Mouse (Mus musculus) heart, postnatal 0 days (tissue): ENCODE data around the gene Xxylt1. TPM values are rescaled to one million over a fixed set of nuclear protein-coding genes. Genes with fewer than 3 reads are reported as not detected.
A peak's percentile ranks its signal among the peaks of the same experiment; 100 is the strongest.

Experiments used
- ATAC-seq: fragments of 200-750 bp; cut with Nextera tagmentation; 2 replicates; pipeline ENCODE4 v1.8.0; 2017; ENCODE audit warnings: low read depth, moderate number of reproducible peaks, moderate library complexity; ENCODE audit not compliant: insufficient read depth
- DNase-seq: peaks from one replicate; pipeline ENCODE4 v3.0.0-alpha.2; 2016; ENCODE audit warnings: low spot score
- H3K27ac ChIP-seq: fragments of 300-500 bp; sonication (generic); 2 replicates; pipeline ENCODE4 v1.5.1; 2014; ENCODE audit warnings: low read depth, mild to moderate bottlenecking
- H3K27me3 ChIP-seq: fragments of 300-500 bp; sonication (generic); 2 replicates; pipeline ENCODE4 v1.6.1; 2014; ENCODE audit warnings: low read length, mixed read lengths; ENCODE audit not compliant: control insufficient read depth, insufficient read depth
- H3K36me3 ChIP-seq: fragments of 300-500 bp; sonication (generic); replicated peaks from 2 replicates; pipeline ENCODE4 v1.6.1; 2014; ENCODE audit warnings: low read length, mixed read lengths; ENCODE audit not compliant: control insufficient read depth, insufficient read depth
- H3K4me1 ChIP-seq: fragments of 300-500 bp; sonication (generic); 2 replicates; pipeline ENCODE4 v1.6.1; 2014; ENCODE audit warnings: antibody characterized with exemption; ENCODE audit not compliant: control insufficient read depth, insufficient read depth
- H3K4me2 ChIP-seq: fragments of 300-500 bp; sonication (generic); 2 replicates; pipeline ENCODE4 v1.6.1; 2014; ENCODE audit warnings: low read depth, mild to moderate bottlenecking, low read length, moderate library complexity
- H3K4me3 ChIP-seq: fragments of 300-500 bp; sonication (generic); 2 replicates; pipeline ENCODE4 v1.5.1; 2014; ENCODE audit warnings: low read depth, low read length
- H3K9ac ChIP-seq: fragments of 300-500 bp; sonication (generic); replicated peaks from 2 replicates; pipeline ENCODE4 v1.6.1; 2014; ENCODE audit warnings: low read depth, low read length, mixed read lengths
- H3K9me3 ChIP-seq: fragments of 300-500 bp; sonication (generic); replicated peaks from 2 replicates; pipeline ENCODE4 v1.6.1; 2016; ENCODE audit warnings: low read length; ENCODE audit not compliant: control insufficient read depth
- CTCF ChIP-seq: IDR thresholded peaks from 2 replicates; pipeline ENCODE4 v1.5.1; 2016; ENCODE audit warnings: antibody characterized with exemption, control low read depth, low read depth
- EP300 ChIP-seq: IDR thresholded peaks from 2 replicates; pipeline ENCODE4 v1.6.1; 2016; ENCODE audit warnings: antibody characterized with exemption, low read depth
- WGBS: fragments of 180-500 bp; shearing (Covaris S2); extraction: QIAGEN DNeasy Blood & Tissue Kit; methylation state at CpG from one replicate; pipeline ENCODE4 v1.1.7; 2014; 5-methylcytosine and 5-hydroxymethylcytosine counted together
- polyA plus RNA-seq: library from polyadenylated mRNA; unstranded; fragments of >200 nt; fragmentation: Nextera tagmentation; extraction: Ambion mirVana; gene quantifications from 2 replicates; pipeline ENCODE4 v1.2.1, GENCODE M21; 2015
- total RNA-seq: library from RNA; depleted of rRNA; stranded (reverse); fragments of >200 nt; gene quantifications from 2 replicates; pipeline ENCODE4 v1.2.3, GENCODE M21; 2014; ENCODE audit warnings: low replicate concordance

Gene Xxylt1
- total and polyA plus RNA-seq, 2 experiments from 2014 or later = 5.9 to 16.2 TPM

- no peak for TF ChIP-seq CTCF
- no peak for TF ChIP-seq EP300
- H3K27me3 ChIP-seq = no peaks in the 10 kb centered on the region
- H3K4me2 ChIP-seq = no peak overlapping the region
- H3K4me3 ChIP-seq = no peak overlapping the region
- H3K27ac ChIP-seq = peak overlapping the region; percentile 47
- 64% methylated on average over 17 of the region's 17 CpGs for whole genome bisulfite sequencing
- ATAC-seq (no peak), DNase-seq (no peak)
- no peaks in the 10 kb centered on the region for H3K9me3 ChIP-seq
- H3K36me3 ChIP-seq = no peaks in the 10 kb centered on the region
- H3K9ac ChIP-seq = no peak overlapping the region
- H3K4me1 ChIP-seq = peaks cover 5% of the 10 kb centered on the region; the same call in 1 of the 2 replicates
Measured at GRCm38 (mm10) chr16:30984826-30985545, 96.2 kb downstream of the Xxylt1 start.

- no peak overlapping the region for H3K9ac ChIP-seq
- H3K4me3 ChIP-seq = no peak overlapping the region
- DNase-seq = no peak
- no peaks in the 10 kb centered on the region for H3K27me3 ChIP-seq
- no peak for ATAC-seq
- H3K36me3 ChIP-seq = no peaks in the 10 kb centered on the region
- peaks cover 5% of the 10 kb centered on the region; the same call in 1 of the 2 replicates for H3K4me1 ChIP-seq
- H3K4me2 ChIP-seq = no peak overlapping the region
- H3K9me3 ChIP-seq = no peaks in the 10 kb centered on the region
- 88% methylated on average over 5 of the region's 5 CpGs for WGBS
- no peak for TF ChIP-seq EP300
- TF ChIP-seq CTCF = no peak
- H3K27ac ChIP-seq = no peak overlapping the region
Measured at GRCm38 (mm10) chr16:30984101-30984500, 97.1 kb downstream of the Xxylt1 start.

GRCm38 (mm10) chr16:30983699-30984098, 97.5 kb downstream of the Xxylt1 start:
- H3K4me3 ChIP-seq = no peak overlapping the region
- WGBS = 72% methylated on average over 6 of the region's 6 CpGs
- DNase-seq = no peak

GRCm38 (mm10) chr16:30983281-30983680, 98.0 kb downstream of the Xxylt1 start:
- DNase-seq (no peak), ATAC-seq (no peak)
- no peak for TF ChIP-seq CTCF
- TF ChIP-seq EP300 = no peak
- Histone ChIP-seq H3K27ac (no peak overlapping the region), H3K9me3 (no peaks in the 10 kb centered on the region), H3K4me3 (no peak overlapping the region), H3K27me3 (no peaks in the 10 kb centered on the region), H3K36me3 (no peaks in the 10 kb centered on the region), H3K9ac (no peak overlapping the region), H3K4me2 (no peak overlapping the region), H3K4me1 (peaks cover 5% of the 10 kb centered on the region; the same call in 1 of the 2 replicates)
- 68% methylated on average over 4 of the region's 4 CpGs for WGBS

More at GRCm38 (mm10) chr16:30983699-30984098, 97.5 kb downstream of the Xxylt1 start:
- Histone ChIP-seq H3K4me2 (no peak overlapping the region), H3K27me3 (no peaks in the 10 kb centered on the region), H3K36me3 (no peaks in the 10 kb centered on the region), H3K9me3 (no peaks in the 10 kb centered on the region), H3K4me1 (peaks cover 5% of the 10 kb centered on the region; the same call in 1 of the 2 replicates), H3K27ac (no peak overlapping the region), H3K9ac (no peak overlapping the region)
- no peak for TF ChIP-seq EP300
- TF ChIP-seq CTCF = no peak
- no peak for ATAC-seq

GRCm38 (mm10) chr16:30981345-30981744, 99.9 kb downstream of the Xxylt1 start:
- H3K27me3 ChIP-seq = no peaks in the 10 kb centered on the region
- ATAC-seq (no peak), DNase-seq (no peak)
- H3K9ac ChIP-seq = no peak overlapping the region
- H3K36me3 ChIP-seq = no peaks in the 10 kb centered on the region
- no peaks in the 10 kb centered on the region for H3K9me3 ChIP-seq
- no peak overlapping the region for H3K27ac ChIP-seq
- TF ChIP-seq CTCF (no peak), EP300 (no peak)
- H3K4me3 ChIP-seq = no peak overlapping the region
- WGBS = 41% methylated on average over 10 of the region's 10 CpGs
- H3K4me1 ChIP-seq = peaks cover 10% of the 10 kb centered on the region
- no peak overlapping the region for H3K4me2 ChIP-seq
